Mouse (Mus musculus): Measurements from ENCODE around the gene Efna2. TPM values are rescaled to one million over a fixed set of nuclear protein-coding genes. Genes with fewer than 3 reads are reported as not detected.

The Efna2 gene
- polyA plus RNA-seq, 1 experiment from 2014 or later, result 7.4 TPM

DNA sequence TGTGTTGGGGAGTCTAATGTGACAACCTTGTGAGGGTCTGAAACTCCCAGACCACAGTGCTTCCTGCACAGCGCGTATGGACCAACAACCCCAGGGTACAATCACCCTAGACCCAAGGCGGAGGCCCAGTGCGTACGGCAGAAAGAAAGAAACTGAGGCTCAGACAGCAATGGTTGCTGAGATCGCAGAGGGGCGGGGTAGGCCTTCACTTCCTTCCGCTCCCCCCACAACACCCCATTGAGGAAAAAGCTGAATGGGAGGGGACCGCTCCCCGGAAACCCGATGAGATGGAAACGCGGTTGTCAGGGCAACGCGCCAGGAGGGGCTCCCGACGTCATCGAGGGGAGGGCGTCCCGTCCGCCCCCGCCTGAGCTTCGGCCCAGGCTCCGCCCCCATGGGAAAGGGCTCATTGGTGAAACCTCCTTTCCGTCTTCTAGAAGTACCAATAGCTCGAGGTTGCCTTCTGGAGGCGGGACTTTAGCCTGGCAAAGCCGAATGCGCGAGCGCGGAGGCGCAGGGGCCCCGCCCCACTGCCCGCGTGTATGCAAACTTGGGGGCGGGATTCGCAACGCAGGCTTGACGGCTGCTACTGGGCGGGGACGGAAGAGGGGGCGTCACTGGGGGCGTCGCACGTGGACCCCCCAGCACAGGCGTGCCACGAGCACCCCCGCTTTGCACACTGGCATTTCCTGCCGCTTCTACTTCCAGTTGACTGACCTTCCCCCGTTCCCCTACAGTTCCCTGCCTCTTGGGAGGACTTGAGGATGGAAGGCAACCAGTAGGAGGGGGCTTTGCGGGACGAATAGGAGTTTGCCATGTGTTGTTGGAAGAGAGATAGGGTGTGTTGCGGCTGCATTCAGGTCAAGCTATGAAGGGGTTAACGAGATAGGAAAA lies 19.5 kb upstream of the Efna2 start:
- Histone ChIP-seq H3K4me1 (ENCODE audit: control insufficient read depth, insufficient read depth, low read length) (peaks cover 86% of the 10 kb centered on the region), H3K9ac (ENCODE audit: low read depth, low read length) (peak overlapping the region; percentile 70), H3K4me3 (ENCODE audit: low read length) (peak overlapping the region; percentile 50), H3K9me3 (ENCODE audit: control insufficient read depth, low read length) (no peaks in the 10 kb centered on the region), H3K36me3 (ENCODE audit: control insufficient read depth, insufficient read depth, low read length) (peaks cover 16% of the 10 kb centered on the region), H3K27ac (ENCODE audit: low read length) (peak overlapping the region; percentile 98), H3K4me2 (ENCODE audit: low read depth, low read length) (peak overlapping the region; percentile 84), H3K27me3 (replicated peaks; ENCODE audit: control insufficient read depth, insufficient read depth, low read length) (no peaks in the 10 kb centered on the region)
- WGBS, result under 1% methylated on average over 55 of the region's 55 CpGs
- peak; percentile 74 for ATAC-seq

DNA sequence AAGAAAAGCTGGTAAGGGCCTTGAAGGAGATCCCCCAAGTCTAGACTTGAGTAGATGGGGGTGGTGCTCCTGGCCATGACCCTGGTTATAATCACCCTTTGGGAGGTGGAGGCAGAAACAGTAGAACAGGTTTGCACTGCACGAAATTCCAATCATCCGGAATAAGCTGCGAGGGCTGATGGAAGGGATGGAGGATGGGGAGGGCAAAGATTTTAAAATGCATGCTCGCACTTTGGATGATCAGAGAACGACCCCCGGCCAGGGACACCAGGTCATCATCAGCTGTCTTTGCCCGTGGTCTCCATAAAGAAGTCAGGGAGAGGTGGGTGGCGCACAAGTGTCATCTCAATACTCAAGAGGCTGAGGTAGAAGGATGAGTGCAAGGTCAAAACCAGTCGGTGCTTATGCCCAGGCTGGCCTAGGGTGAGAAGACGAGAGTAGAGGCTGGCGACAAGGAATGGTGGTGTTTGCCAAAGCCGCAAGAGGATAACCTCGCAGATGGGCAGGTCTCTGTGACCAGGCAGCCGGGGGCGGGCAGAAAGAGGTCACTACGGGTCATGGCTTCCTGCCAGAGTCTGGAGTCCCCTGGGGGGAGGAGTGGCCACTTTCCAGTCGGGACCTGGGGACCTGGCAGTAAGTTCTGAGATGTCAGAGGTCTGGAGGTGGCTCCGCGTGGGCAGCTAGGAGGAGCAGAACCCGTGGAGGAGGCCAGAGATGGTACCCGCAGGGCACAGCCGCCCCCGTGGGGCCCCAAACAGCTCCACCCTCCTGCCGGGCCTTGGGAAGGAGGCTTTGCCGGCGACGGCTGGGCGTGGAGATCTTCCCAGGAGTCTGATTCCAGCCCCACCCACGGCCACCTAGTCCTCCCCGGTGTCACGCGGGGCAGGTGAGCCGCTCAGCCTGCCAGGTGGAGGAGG lies 18.6 kb upstream of the Efna2 start:
- Histone ChIP-seq H3K4me2 (ENCODE audit: low read depth, low read length) (peak overlapping the region; percentile 84), H3K9me3 (ENCODE audit: control insufficient read depth, low read length) (no peaks in the 10 kb centered on the region), H3K4me3 (ENCODE audit: low read length) (peak overlapping the region; percentile 50), H3K9ac (ENCODE audit: low read depth, low read length) (peak overlapping the region; percentile 70), H3K36me3 (ENCODE audit: control insufficient read depth, insufficient read depth, low read length) (peaks cover 7% of the 10 kb centered on the region; the same call in 1 of the 2 replicates), H3K27me3 (replicated peaks; ENCODE audit: control insufficient read depth, insufficient read depth, low read length) (no peaks in the 10 kb centered on the region), H3K4me1 (ENCODE audit: control insufficient read depth, insufficient read depth, low read length) (peaks cover 83% of the 10 kb centered on the region), H3K27ac (ENCODE audit: low read length) (peak overlapping the region; percentile 98)
- WGBS, result 2% methylated on average over 33 of the region's 33 CpGs
- peak; percentile 24 for ATAC-seq

DNA sequence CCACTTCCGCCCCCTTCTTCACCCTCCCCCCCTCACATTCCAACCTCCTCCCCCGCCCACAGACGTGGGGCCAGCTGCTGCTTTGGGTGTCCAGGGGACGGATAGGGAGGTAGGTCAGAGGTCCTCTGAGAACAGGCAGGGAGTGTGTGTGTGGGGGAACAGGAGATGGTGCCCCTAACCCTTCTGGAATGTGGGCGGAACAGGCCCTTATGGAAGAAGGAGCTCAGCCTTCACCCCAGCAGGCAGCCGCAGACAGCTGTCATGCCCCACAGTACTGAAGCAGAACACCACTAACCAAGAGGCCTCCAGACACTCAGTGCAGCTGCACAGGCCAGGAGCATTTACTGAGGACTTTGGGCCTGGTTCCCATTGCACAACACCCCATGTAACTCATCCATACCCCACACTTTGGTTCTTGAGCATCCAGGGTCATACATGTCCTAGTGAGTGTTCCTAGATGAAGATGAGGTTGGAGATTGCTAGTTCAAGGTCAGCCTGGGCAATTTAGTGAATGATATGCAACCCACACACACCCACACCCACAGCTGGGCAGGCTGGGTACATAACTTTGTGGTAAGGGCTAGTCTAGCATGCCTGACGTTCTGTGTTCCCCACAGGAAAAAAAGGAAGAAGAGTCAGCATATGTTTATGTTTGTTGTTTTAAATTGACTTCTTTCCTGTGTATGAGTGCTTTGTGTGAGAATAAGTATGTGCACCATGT lies 17.6 kb upstream of the Efna2 start:
- Histone ChIP-seq H3K36me3 (ENCODE audit: control insufficient read depth, insufficient read depth, low read length) (peaks cover 3% of the 10 kb centered on the region; the same call in 1 of the 2 replicates), H3K27ac (ENCODE audit: low read length) (peak overlapping the region; percentile 98), H3K9me3 (ENCODE audit: control insufficient read depth, low read length) (no peaks in the 10 kb centered on the region), H3K9ac (ENCODE audit: low read depth, low read length) (peak overlapping the region; percentile 70), H3K4me2 (ENCODE audit: low read depth, low read length) (peak overlapping the region; percentile 84), H3K4me3 (ENCODE audit: low read length) (peak overlapping the region; percentile 50), H3K4me1 (ENCODE audit: control insufficient read depth, insufficient read depth, low read length) (peaks cover 82% of the 10 kb centered on the region), H3K27me3 (replicated peaks; ENCODE audit: control insufficient read depth, insufficient read depth, low read length) (no peaks in the 10 kb centered on the region)
- WGBS, result 8% methylated on average over 6 of the region's 7 CpGs
- peak; percentile 7; the same call in 1 of the 2 replicates for ATAC-seq

DNA sequence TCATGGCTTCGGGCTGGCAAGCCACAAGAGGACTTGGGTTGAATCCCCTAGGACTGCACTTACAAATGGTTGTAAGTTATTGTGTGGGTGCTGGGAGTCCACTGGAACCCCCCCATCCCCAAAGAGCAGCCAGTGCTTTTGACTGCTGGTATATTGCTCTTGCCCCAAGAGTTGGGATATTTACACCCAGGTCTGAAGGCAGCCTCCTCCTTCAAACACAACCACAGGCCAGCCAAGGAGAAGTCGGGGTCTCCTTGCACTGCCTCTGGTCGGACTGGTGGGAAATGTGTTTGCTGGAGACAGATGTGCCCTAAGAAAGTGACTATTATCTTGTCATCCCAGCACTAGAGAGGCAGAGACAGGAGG lies 17.1 kb upstream of the Efna2 start:
- Histone ChIP-seq H3K4me2 (ENCODE audit: low read depth, low read length) (peak overlapping the region; percentile 84), H3K27ac (ENCODE audit: low read length) (peak overlapping the region; percentile 98), H3K4me3 (ENCODE audit: low read length) (no peak overlapping the region), H3K27me3 (replicated peaks; ENCODE audit: control insufficient read depth, insufficient read depth, low read length) (no peaks in the 10 kb centered on the region), H3K4me1 (ENCODE audit: control insufficient read depth, insufficient read depth, low read length) (peaks cover 80% of the 10 kb centered on the region), H3K9me3 (ENCODE audit: control insufficient read depth, low read length) (no peaks in the 10 kb centered on the region), H3K9ac (ENCODE audit: low read depth, low read length) (no peak overlapping the region; the same call in 1 of the 2 replicates), H3K36me3 (ENCODE audit: control insufficient read depth, insufficient read depth, low read length) (0 out of 2 replicates have a peak, but pooled peaks cover 2% of the 10 kb centered on the region)
- 68% methylated on average over 3 of the region's 3 CpGs for WGBS
- no peak for ATAC-seq

DNA sequence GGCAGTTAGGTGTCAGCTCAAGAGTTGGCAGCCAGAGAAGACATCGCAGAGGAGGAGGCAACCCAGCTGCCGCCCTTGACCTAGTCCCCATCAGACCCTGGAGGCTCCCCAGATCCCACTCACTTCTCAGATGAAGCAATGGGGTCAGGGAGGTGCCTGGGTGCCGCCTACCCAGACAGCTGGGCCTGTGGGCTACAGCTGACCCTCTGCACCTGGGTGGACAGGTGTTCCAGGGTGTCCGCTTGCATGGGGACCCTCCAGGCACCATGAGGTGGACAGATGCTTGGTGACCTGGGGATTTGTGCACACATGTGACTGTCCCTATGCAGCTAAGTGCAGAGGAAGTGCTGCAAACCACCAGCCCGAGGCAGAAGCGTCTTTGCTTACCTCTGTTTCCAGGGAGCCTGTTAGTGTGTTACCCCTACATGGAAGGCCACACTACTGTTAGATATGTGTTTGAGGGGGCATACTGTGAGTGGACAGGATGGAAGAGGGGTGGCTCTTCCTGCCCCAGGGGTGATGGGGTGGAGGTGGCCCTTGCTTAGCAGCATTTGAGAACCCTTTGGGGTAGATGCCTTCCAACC lies 16.5 kb upstream of the Efna2 start:
- Histone ChIP-seq H3K4me1 (ENCODE audit: control insufficient read depth, insufficient read depth, low read length) (peaks cover 75% of the 10 kb centered on the region), H3K4me3 (ENCODE audit: low read length) (no peak overlapping the region), H3K36me3 (ENCODE audit: control insufficient read depth, insufficient read depth, low read length) (no peaks in the 10 kb centered on the region), H3K27me3 (replicated peaks; ENCODE audit: control insufficient read depth, insufficient read depth, low read length) (no peaks in the 10 kb centered on the region), H3K27ac (ENCODE audit: low read length) (peak overlapping the region; percentile 98), H3K9me3 (ENCODE audit: control insufficient read depth, low read length) (no peaks in the 10 kb centered on the region), H3K9ac (ENCODE audit: low read depth, low read length) (peak overlapping the region; percentile 30; the same call in 1 of the 2 replicates), H3K4me2 (ENCODE audit: low read depth, low read length) (0 out of 2 replicates have a peak overlapping the region, but pooled peaks have one; percentile 84)
- 78% methylated on average over 6 of the region's 6 CpGs for WGBS
- no peak for ATAC-seq

DNA sequence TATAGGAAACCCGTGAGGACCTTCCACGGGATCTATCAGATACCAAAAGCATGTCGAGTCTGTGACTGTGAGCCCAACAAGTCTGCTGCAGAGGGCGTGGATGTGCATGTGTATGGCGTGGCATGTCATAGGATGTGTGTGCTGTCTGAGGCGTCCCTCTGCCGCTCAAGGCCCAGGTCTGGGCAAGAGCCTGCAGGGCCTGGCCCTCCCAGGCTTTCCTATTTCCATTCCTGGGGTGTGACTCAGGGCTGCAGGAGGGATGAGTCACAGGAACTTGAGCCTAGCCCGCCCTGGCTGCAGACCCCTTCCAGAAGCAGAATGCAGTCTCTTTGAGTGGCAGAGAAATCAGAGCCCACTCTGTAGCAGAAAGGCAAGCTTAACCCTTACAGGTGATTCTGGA lies 15.6 kb upstream of the Efna2 start:
- Histone ChIP-seq H3K36me3 (ENCODE audit: control insufficient read depth, insufficient read depth, low read length) (no peaks in the 10 kb centered on the region), H3K9ac (ENCODE audit: low read depth, low read length) (peak overlapping the region; percentile 27; the same call in 1 of the 2 replicates), H3K4me2 (ENCODE audit: low read depth, low read length) (peak overlapping the region; percentile 11; the same call in 1 of the 2 replicates), H3K9me3 (ENCODE audit: control insufficient read depth, low read length) (no peaks in the 10 kb centered on the region), H3K4me3 (ENCODE audit: low read length) (no peak overlapping the region), H3K4me1 (ENCODE audit: control insufficient read depth, insufficient read depth, low read length) (peaks cover 70% of the 10 kb centered on the region), H3K27ac (ENCODE audit: low read length) (peak overlapping the region; percentile 40; the same call in 1 of the 2 replicates), H3K27me3 (replicated peaks; ENCODE audit: control insufficient read depth, insufficient read depth, low read length) (no peaks in the 10 kb centered on the region)
- 71% methylated on average over 8 of the region's 8 CpGs for WGBS
- ATAC-seq, result no peak

DNA sequence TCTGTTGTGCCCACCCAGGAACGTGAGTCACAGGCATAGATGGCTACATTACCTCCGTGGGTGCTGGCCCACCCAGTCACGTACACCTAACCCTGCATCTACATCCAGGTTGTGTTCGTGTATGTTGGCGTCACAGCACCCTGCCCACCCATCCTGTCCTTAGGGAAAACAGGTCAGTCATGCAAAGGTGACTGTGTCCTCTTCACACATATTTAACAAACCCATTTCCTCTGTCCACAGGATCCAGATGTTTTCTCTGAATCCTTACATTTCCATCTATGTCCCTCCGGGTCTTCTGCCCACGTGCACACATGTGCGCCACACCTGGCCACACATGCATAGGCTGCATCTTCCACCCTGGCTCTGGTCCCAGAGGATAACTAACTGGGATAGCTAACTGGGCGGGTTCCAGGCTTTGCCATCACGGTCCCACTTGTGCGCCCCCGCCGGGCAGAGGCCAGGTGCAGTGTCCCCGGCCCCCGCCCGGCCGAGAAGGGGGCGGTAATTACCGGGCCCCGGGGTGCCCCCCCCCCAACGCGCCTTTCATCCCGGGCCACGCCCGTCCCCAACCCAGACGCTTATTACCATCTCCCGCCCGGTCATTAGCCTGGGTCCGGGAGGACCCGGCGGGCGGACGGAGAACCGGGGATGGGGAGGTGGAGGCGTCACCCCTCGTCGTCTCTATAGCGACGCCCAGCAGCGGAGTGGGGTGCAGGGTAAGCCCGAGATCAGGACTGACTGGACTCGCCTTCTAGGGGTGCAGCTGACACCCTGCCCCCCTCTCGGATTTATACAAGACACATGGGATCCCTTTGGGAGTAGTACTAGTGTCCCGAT lies 14.9 kb upstream of the Efna2 start:
- peak overlapping the region; percentile 47 for H3K4me3 ChIP-seq (ENCODE audit: low read length)
- H3K27me3 ChIP-seq (replicated peaks; ENCODE audit: control insufficient read depth, insufficient read depth, low read length), result no peaks in the 10 kb centered on the region
- no peaks in the 10 kb centered on the region for H3K36me3 ChIP-seq (ENCODE audit: control insufficient read depth, insufficient read depth, low read length)
- 0 out of 2 replicates have a peak, but pooled peaks have one; percentile 0 for ATAC-seq
- H3K4me1 ChIP-seq (ENCODE audit: control insufficient read depth, insufficient read depth, low read length), result peaks cover 67% of the 10 kb centered on the region
- WGBS, result 9% methylated on average over 42 of the region's 44 CpGs
- no peaks in the 10 kb centered on the region for H3K9me3 ChIP-seq (ENCODE audit: control insufficient read depth, low read length)
- H3K4me2 ChIP-seq (ENCODE audit: low read depth, low read length), result peak overlapping the region; percentile 97
- H3K9ac ChIP-seq (ENCODE audit: low read depth, low read length), result peak overlapping the region; percentile 67
- peak overlapping the region; percentile 43 for H3K27ac ChIP-seq (ENCODE audit: low read length)

DNA sequence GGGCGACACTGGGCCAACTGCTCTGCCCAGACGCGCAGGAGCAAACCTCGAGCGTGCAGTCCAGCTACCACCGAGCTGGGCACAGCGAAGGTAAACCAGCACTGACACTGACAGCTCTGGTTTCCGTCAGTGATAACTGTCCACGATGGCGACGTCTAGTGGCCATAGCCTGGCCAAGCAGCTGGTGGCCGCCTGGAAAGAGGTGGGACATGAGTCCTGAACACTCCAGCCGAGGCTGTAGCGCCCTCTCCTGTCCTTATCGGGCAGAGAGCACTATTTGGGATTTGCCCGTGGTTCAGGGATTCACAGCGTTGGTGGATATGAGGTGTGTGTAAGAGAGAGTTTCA lies 14.3 kb upstream of the Efna2 start:
- Histone ChIP-seq H3K27ac (ENCODE audit: low read length) (peak overlapping the region; percentile 78), H3K4me2 (ENCODE audit: low read depth, low read length) (peak overlapping the region; percentile 97), H3K4me3 (ENCODE audit: low read length) (peak overlapping the region; percentile 47), H3K9me3 (ENCODE audit: control insufficient read depth, low read length) (no peaks in the 10 kb centered on the region), H3K9ac (ENCODE audit: low read depth, low read length) (peak overlapping the region; percentile 67), H3K27me3 (replicated peaks; ENCODE audit: control insufficient read depth, insufficient read depth, low read length) (no peaks in the 10 kb centered on the region), H3K4me1 (ENCODE audit: control insufficient read depth, insufficient read depth, low read length) (peaks cover 68% of the 10 kb centered on the region), H3K36me3 (ENCODE audit: control insufficient read depth, insufficient read depth, low read length) (peaks cover 4% of the 10 kb centered on the region; the same call in 1 of the 2 replicates)
- WGBS, result under 1% methylated on average over 17 of the region's 17 CpGs
- peak; percentile 43 for ATAC-seq
